Mouse (Mus musculus): Measurements from ENCODE around the gene Siah2.

The Siah2 gene

DNA sequence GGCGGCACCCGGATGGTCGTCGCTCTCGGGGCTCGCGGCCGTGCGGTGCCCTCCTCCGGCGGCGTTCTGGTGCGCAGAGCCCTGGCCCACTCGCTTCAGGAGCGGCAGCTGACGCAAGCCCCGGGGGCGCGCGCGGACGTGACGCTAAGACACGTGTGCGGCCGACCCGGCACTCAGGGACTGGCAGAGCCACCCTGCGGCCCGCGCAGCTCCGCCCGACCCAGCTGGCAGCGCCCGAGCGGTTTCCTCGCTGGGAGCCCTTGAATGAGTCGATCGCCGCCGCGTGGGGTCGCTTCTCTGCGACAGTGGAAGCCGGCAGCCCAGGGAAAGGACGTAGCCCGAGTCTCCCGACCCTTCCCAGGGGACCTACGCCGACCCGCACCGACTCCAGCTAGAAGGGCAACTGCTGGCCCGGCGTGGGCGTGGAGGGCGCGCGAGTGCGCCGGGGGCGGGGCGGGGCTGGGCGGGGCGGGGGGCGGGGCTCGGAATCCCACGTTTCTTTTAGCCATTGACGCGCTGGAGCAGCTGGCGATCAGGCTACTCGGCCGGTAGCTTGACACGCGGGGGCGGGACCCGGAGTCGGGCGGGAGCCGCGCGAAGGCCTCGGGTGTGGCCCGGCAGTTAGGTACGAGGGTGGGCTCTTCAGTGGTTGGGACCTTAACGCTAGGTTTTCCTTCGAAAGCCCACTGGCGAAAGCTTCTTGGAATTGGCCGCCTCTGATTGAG, at the start of gene Siah2:
Gene Siah2 (minus strand): TSS at position 404 of the 725 bp plus-strand sequence.
- peak; percentile 90 to 93 for DNase-seq (ENCODE audit: low spot score in 2 of 2)

GRCm38 (mm10) chr3:58739536-58739935, 47.3 kb upstream of the Siah2 start:
- DNase-seq (ENCODE audit: low spot score in 2 of 2) = no peak

DNA sequence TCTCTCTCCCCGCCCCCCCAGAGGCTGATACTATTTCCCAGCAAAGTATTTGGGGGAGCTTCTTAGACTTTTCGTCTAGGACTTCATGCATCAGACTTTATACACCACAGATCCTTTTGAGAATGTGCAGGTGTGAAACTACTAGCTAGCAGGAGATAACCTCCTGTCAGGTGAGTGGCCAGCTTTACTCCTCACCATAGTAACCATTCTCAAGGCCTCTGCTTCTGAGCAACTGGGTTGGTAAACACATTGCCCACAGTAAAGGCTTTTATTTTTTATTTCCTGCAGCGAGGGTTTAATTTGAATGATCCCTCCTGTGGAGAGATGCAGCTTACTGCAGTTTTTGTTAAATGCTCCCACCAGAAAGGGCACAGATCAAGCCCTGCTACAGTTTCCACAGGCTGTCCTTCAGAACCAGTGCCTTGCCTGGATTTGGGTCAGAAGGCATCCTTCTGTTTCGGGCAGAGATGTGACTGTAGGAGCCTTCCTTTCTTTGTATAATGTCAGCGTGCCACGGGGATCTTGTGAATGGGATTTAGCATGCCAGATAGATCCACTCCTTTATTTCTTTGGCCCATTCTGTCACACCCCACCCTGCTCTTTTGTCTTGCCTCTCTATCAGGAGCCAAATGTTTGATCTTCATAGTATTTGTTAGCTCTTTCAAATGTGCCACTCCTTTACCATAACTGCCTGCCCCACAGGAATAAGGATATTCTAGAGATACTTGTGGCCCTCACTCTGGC, 46.3 kb upstream of the Siah2 start:
- no peak for DNase-seq (ENCODE audit: low spot score in 2 of 2)

- DNase-seq (ENCODE audit: low spot score in 2 of 2) = no peak
Measured at GRCm38 (mm10) chr3:58731520-58731919, 39.3 kb upstream of the Siah2 start.

GRCm38 (mm10) chr3:58730580-58730979, 38.4 kb upstream of the Siah2 start:
- DNase-seq (ENCODE audit: low spot score in 2 of 2) = no peak

GRCm38 (mm10) chr3:58729549-58729948, 37.3 kb upstream of the Siah2 start:
- no peak for DNase-seq (ENCODE audit: low spot score in 2 of 2)

DNA sequence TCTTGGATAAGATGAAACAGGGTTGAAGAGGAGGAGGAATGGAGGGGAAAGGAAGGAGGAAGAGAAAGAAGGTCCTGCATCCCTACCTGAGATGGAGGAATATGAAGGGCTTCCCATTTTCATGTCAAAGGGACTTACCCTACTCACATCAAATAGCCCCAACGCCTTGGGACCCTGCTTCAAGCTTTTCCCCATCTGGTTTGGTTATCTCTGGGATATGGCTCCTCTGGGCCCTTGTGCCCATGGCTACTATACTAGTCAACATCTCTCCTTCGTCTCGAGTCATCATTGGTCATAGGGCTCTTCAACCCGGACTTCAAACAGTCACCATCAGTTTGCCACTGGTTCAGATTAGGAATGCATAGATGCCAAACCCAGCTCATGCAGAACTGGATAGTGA, 35.4 kb upstream of the Siah2 start:
- DNase-seq (ENCODE audit: low spot score in 2 of 2) = no peak

DNA sequence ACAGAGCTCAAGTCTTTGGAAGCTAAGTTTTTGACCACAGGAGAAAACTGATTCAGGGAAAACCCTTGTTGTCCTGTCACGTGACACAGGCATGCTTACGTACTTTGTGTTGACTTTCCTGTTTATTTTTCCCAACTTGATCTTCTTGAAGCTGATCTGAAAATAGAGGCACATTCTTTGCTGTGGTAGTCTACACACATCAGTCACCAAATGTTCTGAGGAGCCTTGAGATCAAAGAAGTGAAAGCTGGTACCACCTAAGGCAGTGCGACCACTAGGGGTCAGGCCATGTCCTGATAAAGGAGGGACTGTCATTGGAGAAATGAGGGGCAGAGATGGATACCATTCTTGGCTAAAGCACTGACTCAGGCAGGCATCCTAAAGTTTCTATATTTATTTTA, 34.8 kb upstream of the Siah2 start:
- DNase-seq (ENCODE audit: low spot score in 2 of 2) = no peak

GRCm38 (mm10) chr3:58726374-58726773, 34.2 kb upstream of the Siah2 start:
- no peak for DNase-seq (ENCODE audit: low spot score in 2 of 2)

DNA sequence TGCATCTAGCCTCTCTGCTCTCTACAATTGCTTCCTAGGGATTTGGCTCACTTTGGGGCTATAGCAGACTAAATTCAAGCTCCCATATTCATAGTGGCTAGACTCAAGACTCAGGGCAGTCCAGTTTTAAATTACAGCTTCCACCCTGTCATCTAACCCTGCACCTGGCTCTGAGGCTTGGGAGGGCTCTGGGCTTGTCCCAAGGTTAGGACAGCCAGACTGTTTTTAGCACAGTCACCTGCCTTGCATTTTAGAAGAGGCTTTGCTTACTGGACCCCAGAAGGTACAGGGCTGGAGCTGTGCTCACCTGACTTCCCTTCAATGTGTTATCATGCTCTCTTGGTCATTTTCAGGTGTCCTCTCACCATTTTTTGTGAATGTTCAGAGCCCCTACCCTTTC, 32.6 kb upstream of the Siah2 start:
- DNase-seq (ENCODE audit: low spot score in 2 of 2) = no peak

GRCm38 (mm10) chr3:58723656-58724055, 31.5 kb upstream of the Siah2 start:
- DNase-seq (ENCODE audit: low spot score in 2 of 2) = no peak

- DNase-seq (ENCODE audit: low spot score in 2 of 2) = no peak
Measured at GRCm38 (mm10) chr3:58719461-58720230, 27.4 kb upstream of the Siah2 start.

DNA sequence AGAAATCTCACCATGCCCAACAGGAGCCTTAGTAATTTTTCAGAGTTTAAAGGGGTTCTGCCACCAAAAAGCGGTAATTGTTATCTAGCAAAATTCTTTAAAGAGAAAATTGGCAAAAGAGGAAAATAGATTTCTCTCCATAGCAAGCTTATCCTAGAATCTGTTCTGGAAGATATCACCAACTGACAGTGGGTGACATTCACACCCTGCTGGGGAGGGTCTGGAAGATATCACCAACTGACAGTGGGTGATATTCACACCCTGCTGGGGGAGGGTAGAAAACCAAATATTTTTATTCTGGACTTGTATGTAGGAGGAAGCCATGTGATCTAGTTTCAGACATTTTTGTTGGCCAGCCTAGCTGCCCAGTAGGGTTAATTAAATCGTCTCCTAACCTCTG, 24.5 kb upstream of the Siah2 start:
- no peak for DNase-seq (ENCODE audit: low spot score in 2 of 2)

DNA sequence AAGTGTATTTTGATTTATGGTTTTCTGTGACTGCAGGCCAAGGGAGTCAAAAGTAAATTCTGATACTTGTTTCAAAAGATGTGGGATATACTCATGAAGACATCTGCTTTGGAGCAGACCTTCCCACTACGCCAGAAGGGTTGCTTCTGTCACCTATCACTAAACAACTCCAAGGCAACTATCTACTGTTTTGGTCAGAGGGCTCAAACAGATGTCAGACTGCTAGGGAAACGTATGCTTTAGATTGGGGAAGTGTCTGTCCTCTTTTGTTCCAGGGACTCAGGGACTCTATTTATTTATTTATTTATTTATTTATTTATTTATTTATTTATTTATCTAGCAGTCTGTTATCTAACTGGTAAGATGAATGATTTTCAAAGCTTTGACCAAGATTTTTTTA, 22.6 kb upstream of the Siah2 start:
- DNase-seq (ENCODE audit: low spot score in 2 of 2) = no peak

DNA sequence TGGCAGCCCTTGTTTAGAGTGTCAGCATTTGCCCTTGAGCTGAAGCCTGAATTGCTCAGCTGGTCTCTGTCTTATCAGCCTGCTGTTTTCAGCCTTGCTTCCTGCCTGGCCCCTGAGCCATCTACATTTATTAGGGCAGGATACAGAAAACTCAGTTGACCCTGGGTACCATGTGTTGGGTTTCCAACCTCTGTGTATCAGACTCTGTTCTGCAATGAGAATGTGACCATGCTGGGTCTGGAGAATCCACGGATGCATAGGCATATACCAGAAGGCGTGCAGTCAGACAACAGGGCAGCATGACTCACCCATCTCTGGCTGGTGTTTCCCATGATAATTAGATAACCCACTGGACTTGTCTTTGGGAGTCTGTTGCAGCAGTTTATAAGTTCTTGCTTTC, 21.8 kb upstream of the Siah2 start:
- DNase-seq (ENCODE audit: low spot score in 2 of 2) = no peak

- DNase-seq (ENCODE audit: low spot score in 2 of 2) = no peak
Measured at GRCm38 (mm10) chr3:58713191-58713590, 21.0 kb upstream of the Siah2 start.

DNA sequence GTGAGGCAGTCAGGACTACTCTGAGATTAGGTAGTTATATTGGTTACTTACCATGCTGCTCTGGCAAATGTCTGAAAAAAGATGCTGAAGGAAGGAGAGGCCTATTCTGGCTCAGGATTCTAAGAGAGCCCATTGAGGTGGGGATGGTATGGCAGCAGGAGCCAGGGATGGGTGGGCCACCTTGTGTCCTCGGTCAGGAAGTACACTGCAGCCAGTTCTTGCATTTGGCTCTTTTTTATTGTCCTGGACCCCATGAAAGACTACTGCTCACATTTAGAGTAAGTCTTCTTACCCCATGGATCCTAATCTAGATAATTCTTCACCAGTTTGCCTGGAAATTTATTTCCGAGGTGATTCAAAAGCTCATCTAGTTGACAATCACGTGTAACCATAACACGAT, 12.3 kb upstream of the Siah2 start:
- DNase-seq (ENCODE audit: low spot score in 2 of 2) = no peak

DNA sequence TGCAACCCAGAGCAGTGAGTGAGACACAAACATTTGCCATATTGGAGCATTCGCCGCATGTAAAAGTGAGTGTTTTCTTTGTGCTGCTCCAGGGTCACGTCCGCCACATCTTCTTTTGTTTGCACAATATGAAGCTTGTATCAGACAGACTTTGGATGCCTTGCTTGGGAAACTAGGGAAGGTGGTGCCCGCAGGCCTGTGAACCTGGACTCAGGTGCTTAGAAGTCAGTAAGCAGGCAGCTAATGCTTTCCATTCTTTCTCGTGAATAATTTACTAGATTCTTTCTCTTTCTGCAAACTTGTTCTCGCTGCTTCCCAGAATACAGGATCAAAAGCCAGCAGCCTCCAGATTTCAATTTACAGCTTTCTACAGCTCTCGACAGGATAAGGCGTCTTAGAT, 11.5 kb upstream of the Siah2 start:
- no peak for DNase-seq (ENCODE audit: low spot score in 2 of 2)

- no peak for DNase-seq (ENCODE audit: low spot score in 2 of 2)
Measured at GRCm38 (mm10) chr3:58702329-58702728, 10.1 kb upstream of the Siah2 start.

GRCm38 (mm10) chr3:58701441-58701840, 9.2 kb upstream of the Siah2 start:
- DNase-seq (ENCODE audit: low spot score in 2 of 2) = no peak

GRCm38 (mm10) chr3:58697926-58698325, 5.7 kb upstream of the Siah2 start:
- no peak for DNase-seq (ENCODE audit: low spot score in 2 of 2)

GRCm38 (mm10) chr3:58696806-58697205, 4.6 kb upstream of the Siah2 start:
- no peak for DNase-seq (ENCODE audit: low spot score in 2 of 2)

DNA sequence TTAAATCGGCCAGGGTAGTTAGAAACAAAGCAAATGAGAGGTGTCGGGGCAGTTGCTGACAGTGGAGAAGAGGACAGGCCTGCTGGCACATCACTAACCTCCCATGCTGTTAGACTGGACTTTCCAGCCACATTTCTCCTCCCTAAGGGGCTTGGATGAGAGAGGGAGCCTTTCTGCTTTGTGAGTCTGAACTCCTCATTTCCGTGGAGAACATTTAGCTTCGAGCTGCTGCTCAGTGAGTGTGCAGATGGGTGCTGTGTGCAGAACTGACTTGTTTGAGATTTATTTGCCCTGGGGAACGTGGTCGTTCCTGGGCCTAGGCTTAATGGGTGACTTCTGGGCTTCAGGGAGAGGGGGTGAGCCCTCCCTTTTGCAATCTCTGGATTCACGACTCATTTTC, 3.3 kb upstream of the Siah2 start:
- DNase-seq (ENCODE audit: low spot score in 2 of 2) = no peak

Data from heart, adult 9 months (tissue).